Mouse (Mus musculus): ENCODE data around the gene Wfdc16.

- TF ChIP-seq TAL1 (IDR thresholded peaks at IDR 0.05; ENCODE audit: low read length) = no peak
- no peak for TF ChIP-seq GATA1 (IDR thresholded peaks at IDR 0.05; ENCODE audit: low read length)
These were observed 38.5 kb upstream of the Wfdc16 start for GRCm38 (mm10) chr2:164676916-164677685.

Measured in erythroblast, embryonic 14.5 days (primary cell).